Mouse (Mus musculus) intestine, embryonic 16.5 days (tissue): ENCODE measurements at regions not wholly inside any gene's neighbourhood (a gene's known extent, or its start where the extent isn't known, plus 50 kb on each side); places are given as distances from the start of the nearest gene placed in this dataset.

Experiments
- ATAC-seq: fragments of 200-750 bp; cut with Nextera tagmentation; 2 replicates; pipeline ENCODE4 v1.8.0; 2017; ENCODE audit warnings: moderate TSS enrichment, moderate library complexity
- H3K27ac ChIP-seq: fragments of 300-500 bp; sonication (generic); 2 replicates; pipeline ENCODE4 v1.5.1; 2014; ENCODE audit warnings: mild to moderate bottlenecking, low read length
- H3K27me3 ChIP-seq: fragments of 300-500 bp; sonication (generic); replicated peaks from 2 replicates; pipeline ENCODE4 v1.6.1; 2014; ENCODE audit warnings: low read length, control low read depth, mixed read lengths; ENCODE audit not compliant: control insufficient read depth, insufficient read depth
- H3K36me3 ChIP-seq: fragments of 300-500 bp; sonication (generic); 2 replicates; pipeline ENCODE4 v1.6.1; 2014; ENCODE audit warnings: low read length, control low read depth; ENCODE audit not compliant: control insufficient read depth, insufficient read depth
- H3K4me1 ChIP-seq: fragments of 300-500 bp; sonication (generic); 2 replicates; pipeline ENCODE4 v1.6.1; 2014; ENCODE audit warnings: low read length, control low read depth, mixed read lengths; ENCODE audit not compliant: control insufficient read depth, insufficient read depth
- H3K4me2 ChIP-seq: fragments of 300-500 bp; sonication (generic); 2 replicates; pipeline ENCODE4 v1.6.1; 2014; ENCODE audit warnings: low read depth, low read length, control low read depth
- H3K4me3 ChIP-seq: fragments of 300-500 bp; sonication (generic); 2 replicates; pipeline ENCODE4 v1.5.1; 2014; ENCODE audit warnings: mild to moderate bottlenecking, low read length
- H3K9ac ChIP-seq: fragments of 300-500 bp; sonication (generic); 2 replicates; pipeline ENCODE4 v1.6.1; 2014; ENCODE audit warnings: low read depth, low read length
- H3K9me3 ChIP-seq: fragments of 300-500 bp; sonication (generic); 2 replicates; pipeline ENCODE4 v1.6.1; 2016; ENCODE audit warnings: low read length, control low read depth; ENCODE audit not compliant: control insufficient read depth
- WGBS: fragments of 180-500 bp; shearing (Covaris S2); extraction: QIAGEN DNeasy Blood & Tissue Kit; methylation state at CpG from one replicate; pipeline ENCODE4 v1.1.7; 2014; 5-methylcytosine and 5-hydroxymethylcytosine counted together

DNA sequence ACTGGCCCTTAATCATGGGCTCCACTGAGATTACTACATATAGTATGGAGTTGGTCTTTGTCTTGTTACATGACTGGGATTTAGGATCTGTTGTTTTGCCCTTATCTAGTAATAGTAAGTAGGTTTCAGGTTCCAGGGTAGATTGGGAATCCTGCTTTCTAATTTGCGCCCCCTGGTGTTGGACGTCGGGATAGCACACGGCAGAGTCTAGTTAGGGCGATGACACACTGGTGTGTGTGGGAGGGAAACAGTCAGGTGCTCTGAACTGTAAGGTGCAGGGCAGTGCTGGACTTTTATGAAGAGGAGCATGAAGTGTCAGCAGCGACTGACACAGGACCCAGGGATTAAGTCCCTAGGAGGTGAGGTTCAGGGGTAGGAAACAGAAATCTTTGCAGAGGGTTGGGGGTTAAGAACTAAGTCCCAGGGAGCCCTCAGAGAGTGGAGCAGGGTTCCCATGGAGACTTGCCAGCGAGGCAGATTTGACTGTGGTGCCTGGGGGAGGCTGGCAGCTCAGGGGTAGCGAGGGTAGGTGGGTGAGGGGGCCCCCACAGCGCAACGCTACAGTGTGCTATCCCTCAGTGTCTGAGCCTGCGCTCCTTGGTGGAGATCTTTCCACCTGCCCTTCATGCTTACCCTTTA lies 189.2 kb downstream of the Med10 start:
- 31% methylated on average over 11 of the region's 11 CpGs for WGBS
- Histone ChIP-seq H3K27me3 (no peaks in the 10 kb centered on the region), H3K9ac (no peak overlapping the region), H3K4me3 (no peak overlapping the region), H3K4me1 (peaks cover 4% of the 10 kb centered on the region; the same call in 1 of the 2 replicates), H3K4me2 (no peak overlapping the region), H3K36me3 (no peaks in the 10 kb centered on the region), H3K9me3 (no peaks in the 10 kb centered on the region), H3K27ac (no peak overlapping the region)
- no peak for ATAC-seq

DNA sequence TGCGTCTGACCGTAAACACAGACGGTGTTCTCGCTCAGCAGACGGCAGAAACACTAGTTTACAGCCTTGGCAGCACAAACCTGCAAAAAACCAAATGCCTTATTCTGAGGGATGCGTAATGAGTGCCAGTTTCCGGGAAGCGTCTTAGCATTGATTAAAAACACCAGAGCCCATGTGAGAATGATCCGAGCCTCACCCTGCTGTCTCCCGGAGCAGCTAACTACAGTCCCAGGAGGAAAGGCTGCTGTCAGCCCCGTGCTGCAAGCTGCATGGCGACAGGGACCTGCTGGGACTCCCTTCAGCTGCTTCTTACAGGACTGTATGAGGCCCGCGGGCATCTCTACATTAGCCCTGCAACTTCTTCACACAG lies 189.7 kb downstream of the Med10 start:
- WGBS, result 57% methylated on average over 14 of the region's 14 CpGs
- Histone ChIP-seq H3K9ac (no peak overlapping the region), H3K27ac (no peak overlapping the region), H3K9me3 (no peaks in the 10 kb centered on the region), H3K4me3 (no peak overlapping the region), H3K36me3 (no peaks in the 10 kb centered on the region), H3K27me3 (no peaks in the 10 kb centered on the region), H3K4me2 (no peak overlapping the region), H3K4me1 (peaks cover 4% of the 10 kb centered on the region; the same call in 1 of the 2 replicates)
- no peak for ATAC-seq

DNA sequence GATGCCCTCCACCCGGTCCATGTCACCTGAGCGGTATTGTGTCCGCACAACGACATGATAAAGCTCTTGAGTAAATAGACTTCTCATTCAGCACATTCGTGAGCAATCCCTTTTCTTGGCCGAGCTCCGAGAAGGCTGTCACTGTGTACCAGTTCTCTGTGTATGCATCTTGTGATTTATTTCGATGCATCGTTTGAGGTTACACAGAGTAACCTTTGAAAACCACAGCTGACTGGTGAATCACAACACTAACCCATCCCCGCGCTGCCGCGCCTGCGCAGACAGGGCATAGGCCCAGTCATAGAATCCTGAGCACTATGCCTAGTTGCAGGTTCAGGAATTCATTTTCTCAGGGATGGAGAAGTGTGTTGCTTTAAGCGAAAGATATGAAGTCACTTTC lies 201.4 kb downstream of the Med10 start:
- Histone ChIP-seq H3K4me2 (no peak overlapping the region), H3K36me3 (no peaks in the 10 kb centered on the region), H3K27me3 (no peaks in the 10 kb centered on the region), H3K9ac (no peak overlapping the region), H3K4me1 (no peaks in the 10 kb centered on the region), H3K4me3 (no peak overlapping the region), H3K27ac (no peak overlapping the region), H3K9me3 (no peaks in the 10 kb centered on the region)
- WGBS, result 70% methylated on average over 15 of the region's 15 CpGs
- no peak for ATAC-seq

- Histone ChIP-seq H3K4me1 (no peaks in the 10 kb centered on the region), H3K36me3 (no peaks in the 10 kb centered on the region), H3K4me2 (no peak overlapping the region), H3K27me3 (no peaks in the 10 kb centered on the region), H3K27ac (no peak overlapping the region), H3K9me3 (no peaks in the 10 kb centered on the region), H3K9ac (no peak overlapping the region), H3K4me3 (no peak overlapping the region)
- 41% methylated on average over 3 of the region's 3 CpGs for WGBS
- no peak for ATAC-seq
Observed at GRCm38 (mm10) chr13:70012123-70012522, 209.9 kb downstream of the Med10 start.

GRCm38 (mm10) chr13:70015183-70015582 lies 213.0 kb downstream of the Med10 start:
- no peaks in the 10 kb centered on the region for H3K9me3 ChIP-seq
- no peak overlapping the region for H3K9ac ChIP-seq
- H3K27me3 ChIP-seq, result no peaks in the 10 kb centered on the region
- no peak overlapping the region for H3K27ac ChIP-seq
- H3K36me3 ChIP-seq, result no peaks in the 10 kb centered on the region
- H3K4me2 ChIP-seq, result no peak overlapping the region
- no peaks in the 10 kb centered on the region for H3K4me1 ChIP-seq
- WGBS, result 58% methylated on average over 4 of the region's 4 CpGs
- no peak overlapping the region for H3K4me3 ChIP-seq
- ATAC-seq, result no peak

- Histone ChIP-seq H3K9ac (no peak overlapping the region), H3K9me3 (no peaks in the 10 kb centered on the region), H3K27ac (no peak overlapping the region), H3K27me3 (no peaks in the 10 kb centered on the region), H3K4me2 (no peak overlapping the region), H3K4me3 (no peak overlapping the region), H3K36me3 (no peaks in the 10 kb centered on the region), H3K4me1 (no peaks in the 10 kb centered on the region)
- 69% methylated on average over 5 of the region's 5 CpGs for whole genome bisulfite sequencing
- no peak for ATAC-seq
Observed at GRCm38 (mm10) chr13:70017535-70017934, 215.3 kb downstream of the Med10 start.

- H3K27me3 ChIP-seq, result no peaks in the 10 kb centered on the region
- H3K4me2 ChIP-seq, result no peak overlapping the region
- no peak for ATAC-seq
- H3K9ac ChIP-seq, result no peak overlapping the region
- H3K36me3 ChIP-seq, result no peaks in the 10 kb centered on the region
- no peak overlapping the region for H3K4me3 ChIP-seq
- no peak overlapping the region for H3K27ac ChIP-seq
- no peaks in the 10 kb centered on the region for H3K4me1 ChIP-seq
- H3K9me3 ChIP-seq, result no peaks in the 10 kb centered on the region
- WGBS, result 33% methylated on average over 7 of the region's 7 CpGs
Observed at GRCm38 (mm10) chr13:70019999-70020838, 218.0 kb downstream of the Med10 start.

DNA sequence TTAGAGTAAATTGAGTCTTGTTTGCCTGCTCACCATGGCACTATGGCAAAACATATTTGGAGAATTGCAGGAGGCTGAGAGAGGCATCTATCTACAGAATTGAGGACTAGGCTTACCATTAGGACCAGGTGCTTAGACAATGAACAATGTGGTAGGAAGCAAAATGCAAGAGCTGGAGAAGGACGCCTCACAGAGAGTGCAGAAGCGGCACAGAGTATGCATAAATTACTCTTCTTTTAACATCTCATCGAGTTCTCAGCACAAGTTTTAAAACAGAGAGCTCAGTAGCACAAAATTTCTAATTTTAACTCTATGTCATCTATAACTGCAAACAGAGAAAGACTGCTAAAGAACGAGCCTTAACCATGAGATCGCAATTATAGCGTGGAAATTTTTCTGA lies 231.1 kb downstream of the Med10 start:
- Histone ChIP-seq H3K36me3 (no peaks in the 10 kb centered on the region), H3K4me3 (no peak overlapping the region), H3K27ac (no peak overlapping the region), H3K9ac (no peak overlapping the region), H3K27me3 (no peaks in the 10 kb centered on the region), H3K9me3 (no peaks in the 10 kb centered on the region), H3K4me2 (no peak overlapping the region), H3K4me1 (no peaks in the 10 kb centered on the region)
- no peak for ATAC-seq
- 82% methylated on average over 6 of the region's 6 CpGs for WGBS

GRCm38 (mm10) chr13:70033763-70034162 lies 231.6 kb downstream of the Med10 start:
- Histone ChIP-seq H3K27me3 (no peaks in the 10 kb centered on the region), H3K27ac (no peak overlapping the region), H3K4me3 (no peak overlapping the region), H3K9ac (no peak overlapping the region), H3K9me3 (no peaks in the 10 kb centered on the region), H3K36me3 (no peaks in the 10 kb centered on the region), H3K4me2 (no peak overlapping the region), H3K4me1 (no peaks in the 10 kb centered on the region)
- ATAC-seq, result no peak
- 74% methylated on average over 4 of the region's 4 CpGs for WGBS
